Mouse (Mus musculus): ENCODE data around the gene Wdfy3. TPM values are rescaled to one million over a fixed set of nuclear protein-coding genes. Genes with fewer than 3 reads are reported as not detected.
"Not testable (repeated sequence)": the region's sequence is repeated elsewhere in the genome, so short reads cannot be mapped to it uniquely, and the experiment has no call there.

The Wdfy3 gene
- total RNA-seq, 1 experiment: 25.3 TPM

- H3K36me3 ChIP-seq (ENCODE audit: control insufficient read depth, insufficient read depth, low read length, poor library complexity, severe bottlenecking): no peaks in the 10 kb centered on the region
- DNase-seq (ENCODE audit: low read depth, low spot score): no peak
- no peak for TF ChIP-seq HCFC1 (IDR thresholded peaks at IDR 0.05; ENCODE audit: borderline replicate concordance, insufficient read depth, low read length)
- no peak for TF ChIP-seq ZNF384 (IDR thresholded peaks at IDR 0.05; ENCODE audit: low read depth, low read length)
- no peak for TF ChIP-seq ZC3H11A (IDR thresholded peaks at IDR 0.05; ENCODE audit: borderline replicate concordance, low read depth, low read length)
- no peak for TF ChIP-seq CHD2 (IDR thresholded peaks at IDR 0.05; ENCODE audit: low read depth, low read length)
- TF ChIP-seq MAFK (IDR thresholded peaks at IDR 0.05; ENCODE audit: insufficient read depth, low read depth, low read length): no peak
Observed at GRCm38 (mm10) chr5:102105919-102106318, 36.2 kb upstream of the Wdfy3 start.

GRCm38 (mm10) chr5:102101815-102102214 lies 32.1 kb upstream of the Wdfy3 start:
- H3K36me3 ChIP-seq (ENCODE audit: control insufficient read depth, insufficient read depth, low read length, poor library complexity, severe bottlenecking); DNase-seq (ENCODE audit: low read depth, low spot score); H3K9me3 ChIP-seq (ENCODE audit: control insufficient read depth, insufficient read depth, low read depth, low read length); H3K27ac ChIP-seq (ENCODE audit: insufficient read depth, low read depth, low read length, poor library complexity, severe bottlenecking); H3K4me3 ChIP-seq (ENCODE audit: insufficient read depth in 1 of 2, low read depth in 1 of 2, low read length in 2 of 2, poor library complexity in 1 of 2, severe bottlenecking in 1 of 2); in situ Hi-C loops (cut with MboI; ENCODE audit: low sequenced_read_pairs in 2 of 2, unreplicated experiment in 2 of 2); H3K9ac ChIP-seq (ENCODE audit: insufficient read depth, low read depth, low read length, poor library complexity, severe bottlenecking); H3K4me1 ChIP-seq (ENCODE audit: control insufficient read depth in 2 of 2, insufficient read depth in 2 of 2, low read length in 2 of 2, poor library complexity in 1 of 2): not testable (repeated sequence)
- TF ChIP-seq MAFK (IDR thresholded peaks at IDR 0.05; ENCODE audit: insufficient read depth, low read depth, low read length): 0 out of 2 replicates have a peak, but pooled peaks have one; percentile 19

More at GRCm38 (mm10) chr5:102105919-102106318, 36.2 kb upstream of the Wdfy3 start:
- H3K27ac ChIP-seq (ENCODE audit: insufficient read depth, low read depth, low read length, poor library complexity, severe bottlenecking): no peak overlapping the region
- H3K9me3 ChIP-seq (ENCODE audit: control insufficient read depth, insufficient read depth, low read depth, low read length): no peaks in the 10 kb centered on the region
- no peak overlapping the region for H3K9ac ChIP-seq (ENCODE audit: insufficient read depth, low read depth, low read length, poor library complexity, severe bottlenecking)
- H3K4me1 ChIP-seq (ENCODE audit: control insufficient read depth in 2 of 2, insufficient read depth in 2 of 2, low read length in 2 of 2, poor library complexity in 1 of 2): peaks cover 0 to 5% of the 10 kb centered on the region in 2 experiments; a peak in 1 of 4 replicates
- in situ Hi-C loops (cut with MboI; ENCODE audit: low sequenced_read_pairs in 2 of 2, unreplicated experiment in 2 of 2): no loop called here
- no peak overlapping the region for H3K4me3 ChIP-seq (ENCODE audit: insufficient read depth in 1 of 2, low read depth in 1 of 2, low read length in 2 of 2, poor library complexity in 1 of 2, severe bottlenecking in 1 of 2)

GRCm38 (mm10) chr5:102100246-102101241 lies 30.8 kb upstream of the Wdfy3 start:
- no peak overlapping the region for H3K27ac ChIP-seq (ENCODE audit: insufficient read depth, low read depth, low read length, poor library complexity, severe bottlenecking)
- no peak for DNase-seq (ENCODE audit: low read depth, low spot score)
- TF ChIP-seq ZNF384 (IDR thresholded peaks at IDR 0.05; ENCODE audit: low read depth, low read length) (no peak), MAFK (IDR thresholded peaks at IDR 0.05; ENCODE audit: insufficient read depth, low read depth, low read length) (no peak), CHD2 (IDR thresholded peaks at IDR 0.05; ENCODE audit: low read depth, low read length) (no peak), HCFC1 (IDR thresholded peaks at IDR 0.05; ENCODE audit: borderline replicate concordance, insufficient read depth, low read length) (no peak), ZC3H11A (IDR thresholded peaks at IDR 0.05; ENCODE audit: borderline replicate concordance, low read depth, low read length) (no peak)
- no peaks in the 10 kb centered on the region for H3K36me3 ChIP-seq (ENCODE audit: control insufficient read depth, insufficient read depth, low read length, poor library complexity, severe bottlenecking)
- in situ Hi-C loops (cut with MboI; ENCODE audit: low sequenced_read_pairs in 2 of 2, unreplicated experiment in 2 of 2): no loop called here
- no peaks in the 10 kb centered on the region for H3K9me3 ChIP-seq (ENCODE audit: control insufficient read depth, insufficient read depth, low read depth, low read length)
- H3K4me1 ChIP-seq (ENCODE audit: control insufficient read depth in 2 of 2, insufficient read depth in 2 of 2, low read length in 2 of 2, poor library complexity in 1 of 2): peaks cover 0 to 5% of the 10 kb centered on the region in 2 experiments; a peak in 1 of 4 replicates
- no peak overlapping the region for H3K4me3 ChIP-seq (ENCODE audit: insufficient read depth in 1 of 2, low read depth in 1 of 2, low read length in 2 of 2, poor library complexity in 1 of 2, severe bottlenecking in 1 of 2)
- no peak overlapping the region for H3K9ac ChIP-seq (ENCODE audit: insufficient read depth, low read depth, low read length, poor library complexity, severe bottlenecking)

- in situ Hi-C loops (cut with MboI; ENCODE audit: low sequenced_read_pairs in 2 of 2, unreplicated experiment in 2 of 2): no loop called here
- Histone ChIP-seq H3K4me1 (ENCODE audit: control insufficient read depth in 2 of 2, insufficient read depth in 2 of 2, low read length in 2 of 2, poor library complexity in 1 of 2) (no peaks in the 10 kb centered on the region), H3K27ac (ENCODE audit: insufficient read depth, low read depth, low read length, poor library complexity, severe bottlenecking) (no peak overlapping the region), H3K9ac (ENCODE audit: insufficient read depth, low read depth, low read length, poor library complexity, severe bottlenecking) (no peak overlapping the region), H3K4me3 (ENCODE audit: insufficient read depth in 1 of 2, low read depth in 1 of 2, low read length in 2 of 2, poor library complexity in 1 of 2, severe bottlenecking in 1 of 2) (no peak overlapping the region), H3K9me3 (ENCODE audit: control insufficient read depth, insufficient read depth, low read depth, low read length) (no peaks in the 10 kb centered on the region), H3K36me3 (ENCODE audit: control insufficient read depth, insufficient read depth, low read length, poor library complexity, severe bottlenecking) (no peaks in the 10 kb centered on the region)
- DNase-seq (ENCODE audit: low read depth, low spot score): no peak
- TF ChIP-seq HCFC1 (IDR thresholded peaks at IDR 0.05; ENCODE audit: borderline replicate concordance, insufficient read depth, low read length) (no peak), MAFK (IDR thresholded peaks at IDR 0.05; ENCODE audit: insufficient read depth, low read depth, low read length) (no peak), ZC3H11A (IDR thresholded peaks at IDR 0.05; ENCODE audit: borderline replicate concordance, low read depth, low read length) (peak; percentile 37; the same call in 1 of the 2 replicates)
Observed at GRCm38 (mm10) chr5:102095576-102095975, 25.9 kb upstream of the Wdfy3 start.
